Mouse (Mus musculus): ENCODE measurements around the gene Serpinf1.
A peak's percentile ranks its signal among the peaks of the same experiment; 100 is the strongest.
"Not testable (repeated sequence)": the region's sequence is repeated elsewhere in the genome, so short reads cannot be mapped to it uniquely, and the experiment has no call there.

The Serpinf1 gene

DNA sequence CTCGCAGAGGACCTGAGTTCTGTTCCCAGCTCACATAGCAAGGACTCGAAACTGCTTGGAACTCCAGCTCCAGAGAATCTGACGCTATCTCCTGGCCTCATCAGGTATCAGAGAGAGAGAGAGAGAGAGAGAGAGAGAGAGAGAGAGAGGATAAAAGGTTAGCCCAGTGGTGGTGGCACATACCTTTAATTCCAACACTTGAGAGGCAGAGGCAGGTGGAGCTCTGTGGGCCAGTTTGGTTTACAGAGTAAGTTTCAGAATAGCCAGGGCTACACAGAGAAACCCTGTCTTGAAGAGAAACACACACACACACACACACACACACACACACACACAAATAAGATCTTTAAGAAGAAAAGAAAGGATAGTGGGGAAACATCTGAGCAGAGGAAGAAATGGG is 590 bp upstream of the Serpinf1 start:
- no peak for DNase-seq (ENCODE audit: low read depth, low spot score)

DNA sequence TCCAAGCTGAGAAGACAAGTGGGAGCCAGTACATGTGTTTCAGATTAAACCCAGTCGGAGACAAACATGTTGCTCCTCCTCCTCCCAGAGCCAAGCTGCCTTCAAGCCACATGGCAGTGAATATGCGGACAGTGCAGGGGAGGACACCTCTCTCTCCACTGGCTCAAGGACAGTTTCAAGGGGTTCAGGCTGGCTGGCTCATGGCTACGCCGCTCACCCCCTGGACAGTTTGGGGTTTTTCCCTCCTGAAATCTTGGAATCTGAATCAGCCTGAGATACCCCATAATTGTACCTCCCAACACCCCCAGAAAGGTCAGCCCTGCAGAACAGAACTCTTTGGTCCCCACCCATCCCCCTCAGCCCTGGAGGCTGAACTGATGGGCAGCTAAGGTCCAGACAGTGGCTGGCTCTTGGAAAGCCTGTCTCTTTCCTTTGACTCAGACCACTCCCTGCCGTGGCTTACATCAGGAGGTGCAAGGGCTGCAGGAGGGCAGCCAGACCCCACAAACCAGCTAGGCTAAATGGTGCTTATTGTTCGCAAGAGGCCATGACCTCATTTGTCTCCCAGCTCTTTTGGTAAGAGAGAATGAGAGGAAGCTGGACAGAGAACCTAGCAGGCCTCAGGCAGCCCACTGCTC is 1.0 kb downstream of the Serpinf1 start:
- DNase-seq (ENCODE audit: low read depth, low spot score): peak; percentile 55

DNA sequence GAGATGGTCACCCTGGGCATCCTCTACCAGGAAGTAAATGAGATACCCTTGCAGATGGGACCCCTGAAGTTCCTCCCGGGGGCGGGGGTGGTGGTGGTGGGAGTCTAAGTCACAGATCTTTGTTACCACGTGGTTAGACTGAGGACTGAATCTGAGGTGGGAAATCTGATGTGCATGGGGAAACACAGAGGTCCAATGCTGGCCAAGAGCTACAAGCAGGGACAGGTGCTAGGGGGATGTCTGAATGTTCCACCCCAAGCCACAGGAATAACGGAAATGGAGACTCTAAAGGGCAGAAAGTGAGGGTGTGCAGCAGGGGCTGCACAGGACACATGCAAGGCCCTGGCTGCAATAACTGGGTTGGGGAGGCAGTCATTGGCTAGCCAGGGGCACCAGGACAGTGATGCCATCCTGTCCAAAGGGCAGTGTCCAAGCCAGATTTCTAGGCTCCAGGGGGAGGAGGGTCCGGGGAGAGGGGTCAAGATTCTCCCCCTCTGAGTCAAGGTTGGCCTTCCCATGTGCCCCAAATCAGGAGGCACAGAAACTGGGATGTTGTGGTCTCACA is 1.6 kb downstream of the Serpinf1 start:
- DNase-seq (ENCODE audit: low read depth, low spot score): no peak

DNA sequence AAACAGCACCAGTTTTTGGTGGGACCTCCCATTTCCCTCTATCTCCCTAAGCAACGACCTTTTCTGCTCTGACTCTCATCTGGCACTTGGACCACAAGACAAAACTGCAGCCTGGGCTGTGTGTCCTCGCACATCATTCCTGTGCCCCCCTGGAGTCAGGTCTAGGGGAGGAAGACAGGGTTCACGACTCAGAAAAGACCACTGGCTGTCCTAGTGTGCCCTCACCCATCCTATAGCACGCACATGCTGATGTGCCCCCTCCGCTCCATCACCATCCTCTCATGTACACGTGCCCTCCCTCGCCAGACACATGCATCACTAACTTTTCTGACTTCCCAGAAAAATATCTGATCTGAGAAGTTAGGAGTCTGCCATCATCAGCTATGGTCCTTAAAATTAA is 2.5 kb downstream of the Serpinf1 start:
- DNase-seq (ENCODE audit: low read depth, low spot score): no peak

DNA sequence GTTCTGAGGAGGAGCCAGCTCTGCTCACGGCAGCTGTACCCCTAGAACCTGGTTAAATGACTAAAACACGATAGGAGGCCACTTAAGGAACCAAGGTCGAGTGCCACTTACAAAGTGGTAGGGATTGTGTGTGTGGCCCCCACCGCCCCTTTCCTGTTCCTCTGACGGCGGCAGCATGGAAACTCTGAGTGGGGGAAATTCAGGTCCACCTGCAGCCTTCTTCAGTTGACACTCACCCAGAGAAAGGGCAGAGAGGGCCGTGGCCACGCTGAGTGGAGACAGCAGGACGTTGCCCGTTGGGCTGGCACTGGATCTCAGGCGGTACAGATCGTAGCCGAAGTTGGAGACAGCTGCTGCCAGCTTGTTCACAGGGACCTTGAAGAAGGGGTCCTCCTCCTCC is 6.5 kb downstream of the Serpinf1 start:
- DNase-seq (ENCODE audit: low read depth, low spot score): no peak

DNA sequence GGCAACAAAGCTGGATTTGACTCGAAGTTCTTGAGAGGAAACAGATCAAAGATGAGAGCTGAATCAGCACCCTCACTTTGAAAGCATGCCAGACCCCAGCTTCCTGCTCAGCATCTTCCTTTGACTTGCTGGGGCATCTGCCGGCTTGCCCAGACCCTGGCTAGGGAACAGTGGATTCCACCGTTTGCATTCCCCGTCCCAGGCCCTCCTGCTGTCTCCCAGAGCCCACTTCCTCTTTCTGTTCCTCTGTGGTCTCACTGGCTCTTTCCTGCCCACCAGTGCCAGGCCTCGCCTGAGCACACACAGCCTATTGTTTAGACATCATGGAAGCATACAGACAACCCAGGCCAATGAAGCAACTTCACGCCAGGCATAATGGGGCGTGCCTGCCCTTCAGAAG is 7.4 kb downstream of the Serpinf1 start:
- DNase-seq (ENCODE audit: low read depth, low spot score): peak; percentile 56

DNA sequence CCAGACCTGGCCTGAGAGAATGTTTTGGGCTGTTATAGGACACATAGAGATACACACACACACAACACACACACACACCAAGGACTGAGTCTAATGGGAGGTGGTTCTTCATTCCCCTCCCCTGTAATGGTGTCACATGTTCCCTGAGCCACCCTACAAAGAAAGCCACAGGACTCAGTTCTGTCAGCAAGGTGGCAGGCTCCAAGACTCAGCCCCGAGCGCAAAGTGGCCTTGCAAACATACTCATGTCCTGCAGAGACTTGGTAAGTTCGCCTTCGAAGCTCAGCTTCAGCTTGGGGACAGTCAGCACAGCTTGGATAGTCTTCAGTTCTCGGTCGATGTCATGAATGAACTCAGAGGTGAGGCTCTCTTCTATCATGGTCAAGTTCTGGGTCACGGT is 11.9 kb downstream of the Serpinf1 start:
- DNase-seq (ENCODE audit: low read depth, low spot score): no peak

DNA sequence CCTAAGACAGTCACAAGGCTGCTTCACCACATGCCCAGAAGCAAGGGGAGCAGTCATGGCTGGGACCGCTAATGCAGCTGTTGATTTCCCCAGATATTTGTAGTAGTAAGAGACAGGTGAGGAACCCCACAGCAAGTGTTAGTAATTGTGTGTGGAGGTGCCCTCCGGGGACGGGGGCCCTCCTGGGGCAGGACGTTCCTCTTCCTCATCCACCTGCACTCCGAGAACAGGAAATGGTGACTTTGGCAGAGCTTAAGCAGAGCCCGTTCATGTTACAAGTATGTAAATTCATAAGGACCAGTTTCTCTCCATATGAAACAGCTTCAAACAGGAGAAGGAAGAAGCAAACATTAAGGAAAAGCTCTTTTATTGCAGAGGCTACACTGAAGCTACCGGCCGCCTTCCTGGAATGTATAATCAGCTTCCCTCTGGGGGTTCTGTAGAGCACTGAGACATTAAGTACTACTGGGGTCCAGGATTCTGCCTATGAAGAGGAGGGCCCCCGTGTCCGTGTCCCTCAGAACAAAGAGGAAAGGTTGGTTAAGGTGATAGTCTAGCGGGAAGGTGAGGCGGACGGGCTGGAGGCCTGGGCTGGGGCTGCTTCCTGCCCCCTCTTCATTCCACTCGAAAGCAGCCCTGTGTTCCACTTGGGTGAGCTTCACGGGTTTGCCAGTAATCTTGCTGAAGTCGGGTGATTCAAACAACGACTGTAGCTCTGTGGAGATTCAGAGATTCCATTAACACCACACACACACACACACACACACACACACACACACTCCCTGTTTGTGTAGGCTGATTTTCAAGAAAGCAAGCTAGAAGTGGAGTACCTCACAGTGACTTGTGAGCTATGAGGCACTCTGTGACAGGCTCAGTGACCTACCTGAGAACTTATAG is 12.6 kb downstream of the Serpinf1 start:
- no peak for DNase-seq (ENCODE audit: low read depth, low spot score)

DNA sequence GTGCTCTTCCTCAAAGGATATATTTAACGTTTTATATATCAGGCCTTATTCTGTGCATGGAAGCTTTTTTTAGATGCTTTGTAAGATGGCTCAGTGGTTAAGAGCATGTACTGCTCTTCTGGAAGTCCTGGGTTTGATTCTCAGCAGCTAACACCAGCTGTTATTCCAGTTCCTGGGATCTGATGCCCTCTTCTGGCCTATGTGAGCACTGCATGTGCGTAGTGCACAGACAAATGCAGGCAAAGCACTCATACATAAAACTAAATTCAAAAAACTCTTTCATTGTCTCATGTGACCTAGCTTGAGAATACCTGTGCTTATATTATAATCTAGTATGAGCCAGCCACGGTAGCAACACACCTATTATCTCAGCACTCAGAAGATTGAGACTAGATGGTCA is 15.6 kb downstream of the Serpinf1 start:
- DNase-seq (ENCODE audit: low read depth, low spot score): no peak

DNA sequence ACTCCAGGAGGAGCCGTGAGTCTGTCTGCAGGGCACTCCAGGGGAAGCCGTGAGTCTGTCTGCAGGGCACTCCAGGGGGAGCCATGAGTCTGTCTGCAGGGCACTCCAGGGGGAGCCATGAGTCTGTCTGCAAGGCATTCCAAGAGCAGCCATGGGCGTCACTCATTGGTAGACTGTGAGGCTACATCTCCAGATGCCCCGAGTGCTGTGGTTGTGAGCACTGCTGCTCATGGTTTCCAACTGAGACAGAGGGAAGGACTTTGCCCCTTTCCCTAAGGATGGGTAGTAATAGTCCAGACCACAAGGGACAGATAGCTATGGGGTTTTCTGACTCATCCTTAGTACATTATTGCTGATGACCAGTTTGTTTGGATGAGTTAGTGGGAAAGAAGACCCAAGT is 16.4 kb downstream of the Serpinf1 start:
- DNase-seq (ENCODE audit: low read depth, low spot score): no peak

DNA sequence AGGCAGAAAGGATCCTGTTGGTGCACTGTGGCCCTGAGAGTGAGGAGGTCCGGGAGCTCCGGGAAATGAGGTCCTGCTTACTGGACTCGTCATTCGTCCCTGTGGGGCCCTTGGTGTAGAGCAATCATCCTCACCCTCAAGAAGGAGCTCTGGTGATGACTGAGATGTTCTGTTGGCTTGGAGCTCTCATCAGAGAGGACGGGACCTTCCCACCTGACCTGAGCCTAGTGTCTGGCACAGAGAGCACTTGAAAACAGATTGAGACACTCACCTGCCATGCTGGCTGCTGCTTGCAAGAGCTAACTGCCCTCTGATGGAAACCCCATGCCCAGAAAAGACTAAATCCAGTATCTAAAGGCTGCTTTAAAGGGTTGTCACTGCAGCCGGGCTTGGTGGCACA is 17.7 kb downstream of the Serpinf1 start:
- DNase-seq (ENCODE audit: low read depth, low spot score): no peak

DNA sequence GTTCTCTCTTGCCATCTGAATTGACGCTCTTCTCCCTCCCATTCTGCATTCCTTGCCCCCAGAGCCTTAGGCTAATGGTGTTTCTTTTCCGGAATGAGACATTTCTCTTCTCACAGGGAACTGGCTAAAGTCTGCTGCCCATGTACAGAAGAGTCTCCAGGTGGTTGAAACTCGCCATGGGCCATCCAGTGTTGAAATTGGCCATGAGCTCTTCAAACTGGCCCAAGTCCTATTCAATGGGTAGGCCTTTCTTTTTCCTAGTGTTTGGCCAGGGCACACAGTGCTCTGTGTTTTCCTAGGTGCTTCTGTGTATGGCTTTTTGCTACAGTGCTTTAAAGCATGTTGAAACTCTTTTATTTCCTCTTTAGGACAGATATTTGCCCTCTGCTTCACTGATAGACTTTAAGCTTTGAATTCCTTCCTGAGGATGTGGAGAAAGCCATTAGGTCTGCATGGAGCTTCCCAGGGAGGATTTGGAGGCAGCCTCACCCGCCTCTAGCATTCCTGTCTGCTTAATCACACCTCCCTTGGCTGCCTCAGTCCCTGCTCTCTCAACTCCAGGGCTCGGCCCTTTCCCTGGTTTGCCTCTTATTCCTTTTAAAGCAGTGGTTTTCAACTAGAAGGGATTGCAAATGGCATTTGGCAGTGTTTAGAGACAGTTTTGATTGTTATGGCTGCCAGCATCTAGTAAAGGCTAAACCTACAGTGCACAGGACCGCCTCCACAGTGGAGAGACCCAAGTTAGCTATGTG is 19.0 kb downstream of the Serpinf1 start:
- peak; percentile 64 for DNase-seq (ENCODE audit: low read depth, low spot score)

DNA sequence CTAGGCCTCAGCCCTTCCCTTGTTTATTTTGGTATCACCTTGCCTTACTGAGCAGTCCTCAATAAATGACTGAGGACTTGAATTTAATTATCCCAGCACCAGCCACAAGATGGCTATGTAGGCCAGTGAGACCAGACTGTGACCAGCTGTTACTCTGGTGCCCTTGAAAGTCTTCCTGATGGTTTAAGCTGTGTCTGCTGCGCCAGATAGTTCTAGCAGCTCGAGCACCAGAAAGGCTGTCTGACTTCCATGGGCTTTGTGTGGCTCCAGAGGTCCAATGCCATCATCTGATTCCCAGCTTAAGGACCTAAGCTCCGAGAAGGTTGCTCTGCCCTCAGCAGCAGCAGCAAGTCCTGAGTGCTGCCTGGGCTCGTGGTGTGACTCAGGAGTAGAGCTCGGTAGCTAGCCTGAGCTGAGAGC is 20.2 kb downstream of the Serpinf1 start:
- DNase-seq (ENCODE audit: low read depth, low spot score): peak; percentile 83

DNA sequence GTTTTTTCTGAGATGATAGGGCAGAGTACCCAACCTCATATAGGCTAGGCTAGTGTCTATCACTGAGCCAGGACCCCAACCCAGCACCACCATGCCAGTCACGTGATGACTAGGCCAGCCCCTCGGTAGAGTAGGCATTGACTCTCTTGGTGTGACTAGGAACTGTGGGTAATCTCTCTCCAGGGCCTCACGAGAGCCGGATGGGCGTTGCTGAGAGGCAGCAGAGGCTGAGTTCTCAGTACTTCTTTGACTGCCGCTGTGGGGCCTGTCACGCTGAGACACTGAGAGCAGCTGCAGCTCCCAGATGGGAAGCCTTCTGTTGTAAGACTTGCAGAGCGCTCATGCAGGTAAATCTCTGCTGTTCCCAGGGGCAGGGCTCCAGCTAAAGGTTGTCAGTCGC is 22.4 kb downstream of the Serpinf1 start:
- no peak for DNase-seq (ENCODE audit: low read depth, low spot score)

DNA sequence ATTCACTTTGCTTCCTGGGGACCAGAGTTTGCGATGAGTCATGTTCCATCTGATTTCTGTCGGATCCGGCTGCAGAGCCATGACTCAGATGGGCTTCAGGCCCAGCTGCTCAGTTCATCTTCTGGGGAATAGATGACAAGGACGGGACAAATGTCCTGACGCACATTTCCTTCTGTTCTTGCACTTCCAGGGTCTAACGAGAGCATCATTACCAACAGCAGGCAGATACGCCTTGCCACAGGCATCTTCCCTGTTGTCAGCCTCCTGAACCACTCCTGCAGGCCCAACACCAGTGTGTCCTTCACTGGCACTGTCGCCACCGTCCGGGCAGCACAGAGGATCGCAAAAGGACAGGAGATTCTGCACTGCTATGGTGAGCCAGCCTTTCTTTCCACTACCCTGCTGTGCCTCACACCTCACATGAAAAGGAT is 23.1 kb downstream of the Serpinf1 start:
- no peak for DNase-seq (ENCODE audit: low read depth, low spot score)

DNA sequence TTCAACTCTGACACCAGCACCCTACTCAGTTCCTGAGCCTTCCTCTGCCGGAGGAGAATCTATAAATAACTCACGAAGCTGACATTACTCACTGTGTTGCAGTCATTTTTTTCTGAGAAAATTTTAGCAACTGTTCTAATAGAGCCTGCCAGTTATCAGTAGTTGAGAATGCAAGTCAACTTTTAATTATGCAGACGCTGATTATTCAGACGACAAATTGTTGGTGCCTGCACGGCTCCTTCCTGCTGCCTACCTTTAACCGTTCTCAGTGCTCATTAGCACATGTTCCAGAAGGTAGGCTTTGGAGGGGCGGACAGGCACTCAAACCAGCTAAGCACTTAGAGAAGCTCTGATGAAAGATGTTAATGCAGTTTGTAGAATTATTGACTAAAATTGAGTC is 25.0 kb downstream of the Serpinf1 start:
- no peak for DNase-seq (ENCODE audit: low read depth, low spot score)

DNA sequence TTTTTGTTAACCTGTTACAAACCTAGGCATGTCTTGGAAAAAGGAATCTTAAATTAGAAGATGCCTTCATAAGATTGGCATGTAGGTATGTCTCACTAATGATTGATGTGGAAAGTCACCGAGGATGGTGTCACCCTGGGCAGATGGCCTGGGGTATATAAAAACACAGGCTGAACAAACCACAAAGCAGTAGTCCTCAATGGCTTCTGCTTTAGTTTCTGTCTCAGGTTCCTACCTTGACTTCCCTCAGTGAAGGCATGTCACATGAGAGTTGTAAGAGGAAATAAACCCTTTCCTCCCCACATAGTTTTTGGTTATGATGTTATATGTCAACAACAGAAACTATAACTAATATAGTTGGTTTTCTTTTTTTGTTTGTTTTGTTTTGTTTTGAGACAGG is 26.9 kb downstream of the Serpinf1 start:
- no peak for DNase-seq (ENCODE audit: low read depth, low spot score)

DNA sequence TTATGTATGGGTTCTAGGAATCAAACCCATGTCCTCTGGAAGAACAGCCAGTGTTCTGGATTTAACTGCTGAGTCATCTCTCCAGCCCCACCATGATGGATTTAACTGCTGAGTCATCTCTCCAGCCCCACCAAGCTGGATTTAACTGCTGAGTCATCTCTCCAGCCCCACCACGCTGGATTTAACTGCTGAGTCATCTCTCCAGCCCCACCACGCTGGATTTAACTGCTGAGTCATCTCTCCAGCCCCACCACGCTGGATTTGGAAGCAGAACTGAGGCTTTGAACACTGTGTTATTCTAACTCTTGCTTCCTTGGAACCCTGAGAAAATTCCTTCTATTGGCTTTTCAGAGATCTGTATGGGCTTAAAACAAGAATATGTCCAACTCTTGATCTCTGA is 39.0 kb downstream of the Serpinf1 start:
- DNase-seq (ENCODE audit: low read depth, low spot score): not testable (repeated sequence)

DNA sequence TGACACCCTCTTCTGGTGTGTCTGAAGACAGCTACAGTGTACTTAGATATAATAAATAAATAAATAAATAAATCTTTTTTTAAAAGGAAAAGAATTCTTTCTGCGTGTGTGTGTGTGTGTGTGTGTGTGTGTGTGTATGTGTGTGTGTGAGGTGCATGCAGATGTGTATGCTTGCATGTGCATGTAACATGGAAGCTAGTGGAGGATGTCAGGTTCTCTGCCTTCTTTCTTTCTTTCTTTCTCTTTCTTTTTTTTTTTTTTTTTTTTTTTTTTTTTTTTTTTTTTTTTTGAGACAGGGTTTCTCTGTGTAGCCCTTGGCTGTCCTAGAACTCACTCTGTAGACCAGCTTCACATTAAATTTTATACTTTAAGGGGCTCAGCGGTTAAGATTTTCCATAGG is 43.7 kb downstream of the Serpinf1 start:
- not testable (repeated sequence) for DNase-seq (ENCODE audit: low read depth, low spot score)

DNA sequence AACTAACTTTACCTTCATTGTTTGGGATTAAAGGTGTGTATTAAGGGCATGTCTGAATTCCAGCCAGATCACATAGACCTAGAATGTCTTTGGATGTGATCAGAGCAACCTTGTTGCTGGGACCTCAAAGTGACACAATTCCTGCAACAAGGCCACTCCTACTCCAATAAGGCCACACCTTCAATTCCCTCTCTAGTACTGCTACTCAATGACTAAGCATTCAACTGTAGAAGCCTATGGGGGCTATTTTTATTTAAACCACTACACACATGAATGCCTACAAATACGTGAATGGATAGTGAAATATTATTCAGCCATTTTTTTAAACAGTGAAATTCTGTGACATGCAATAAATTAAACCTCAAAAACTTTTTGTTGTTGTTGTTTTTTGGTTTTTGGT is 45.4 kb downstream of the Serpinf1 start:
- DNase-seq (ENCODE audit: low read depth, low spot score): no peak
